Mouse (Mus musculus) induced T-regulatory cell, adult 2 months (primary cell): ENCODE measurements at regions not wholly inside any gene's neighbourhood (a gene's known extent, or its start where the extent isn't known, plus 50 kb on each side); places are given as distances from the start of the nearest gene placed in this dataset.

Experiments used
- DNase-seq: peaks from one replicate; pipeline ENCODE4 v3.0.0-alpha.2; 2012; ENCODE audit warnings: low read depth

GRCm38 (mm10) chr6:118330496-118330895 is 88.8 kb downstream of the Bms1 start:
- no peak for DNase-seq

DNA sequence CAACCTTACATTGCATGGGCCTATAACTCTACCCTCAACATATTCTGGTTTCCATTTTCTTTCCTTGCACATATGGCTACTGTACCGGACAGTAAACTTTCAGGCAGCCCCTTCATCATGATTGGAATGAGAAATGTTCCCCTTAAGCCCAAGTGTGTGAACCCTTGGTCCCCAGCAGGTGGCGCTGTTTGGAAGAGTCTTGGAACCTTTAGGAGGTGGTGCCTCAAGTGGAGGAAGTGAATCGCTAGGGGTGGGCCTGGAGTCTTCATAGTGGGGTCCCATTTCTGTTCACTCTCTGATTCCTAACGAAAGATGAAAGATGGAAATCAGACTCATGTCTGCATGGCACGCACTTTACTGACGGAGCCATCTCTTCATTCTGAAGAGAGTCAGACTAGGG is 91.8 kb downstream of the Bms1 start:
- peak; percentile 55 for DNase-seq

GRCm38 (mm10) chr6:118325681-118326080 is 93.6 kb downstream of the Bms1 start:
- DNase-seq = no peak

GRCm38 (mm10) chr6:118324559-118324958 is 94.7 kb downstream of the Bms1 start:
- no peak for DNase-seq

- no peak for DNase-seq
Observed at GRCm38 (mm10) chr6:118323052-118323451, 96.2 kb downstream of the Bms1 start.

DNA sequence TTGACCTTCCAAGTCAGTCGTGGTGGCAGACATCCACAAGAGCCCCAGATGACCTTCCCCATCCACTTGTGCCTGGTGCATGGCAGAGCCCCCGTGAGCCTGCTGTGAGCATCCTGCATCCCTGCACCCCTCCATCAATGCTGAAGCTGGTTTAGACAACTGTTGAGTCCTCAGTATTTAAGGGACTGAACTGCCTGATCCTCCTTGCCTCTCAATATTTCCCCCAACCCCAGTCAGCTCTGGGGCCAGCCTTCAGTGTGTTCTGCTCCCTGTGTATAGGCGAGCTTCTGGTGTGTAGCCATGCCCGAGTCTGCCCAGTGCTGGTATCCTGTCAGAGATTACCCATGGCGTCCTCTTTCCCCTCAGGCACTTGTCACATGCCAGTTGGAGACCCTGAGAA is 96.6 kb downstream of the Bms1 start:
- no peak for DNase-seq

- no peak for DNase-seq
Observed at GRCm38 (mm10) chr6:118322061-118322460, 97.2 kb downstream of the Bms1 start.

DNA sequence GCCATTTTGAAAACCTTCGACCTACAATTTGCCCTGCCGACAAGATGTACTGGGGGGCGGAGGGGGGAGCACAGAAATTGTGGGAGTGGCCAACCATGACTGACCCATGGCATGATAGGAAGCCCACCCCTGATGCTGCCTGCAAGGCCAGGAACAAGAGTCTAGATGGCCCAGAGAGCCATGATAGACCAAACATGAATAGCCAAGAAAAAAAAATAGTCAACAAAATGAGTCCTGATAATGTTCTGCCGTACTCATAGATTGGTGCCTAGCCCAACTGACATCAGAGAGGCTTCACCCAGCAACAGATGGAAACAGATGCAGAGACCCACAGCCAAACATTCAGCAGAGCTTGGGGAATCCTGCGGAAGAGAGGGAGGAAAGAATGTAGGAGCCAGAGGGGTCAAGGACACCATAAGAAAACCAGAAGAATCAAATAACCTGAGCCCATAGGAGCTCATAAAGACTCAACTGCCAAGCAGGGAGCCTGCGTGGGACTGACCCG is 99.2 kb downstream of the Bms1 start:
- no peak for DNase-seq

DNA sequence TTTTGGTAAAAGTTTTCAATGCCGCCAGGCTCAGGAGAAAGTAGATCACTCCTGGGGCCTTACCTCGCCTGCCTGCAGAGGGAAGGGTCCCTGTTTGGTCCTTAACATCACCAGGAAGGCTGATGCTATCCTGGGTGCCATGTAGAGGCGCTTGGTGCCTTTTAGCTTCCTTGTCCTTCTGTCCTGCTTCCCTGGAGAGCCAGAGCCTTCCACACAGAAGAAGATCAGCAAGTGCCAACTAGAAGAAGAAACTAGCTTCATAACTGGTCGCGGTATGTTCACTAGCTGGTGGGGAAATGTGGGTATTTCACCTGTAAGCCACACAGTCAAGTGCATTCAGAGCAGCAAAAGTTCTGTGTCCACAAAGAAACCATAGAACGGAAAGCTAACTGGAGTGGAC is 103.4 kb downstream of the Bms1 start:
- DNase-seq = no peak

GRCm38 (mm10) chr6:118314941-118315687 is 104.2 kb downstream of the Bms1 start:
- peak; percentile 4 for DNase-seq

GRCm38 (mm10) chr6:118311081-118311480 is 108.2 kb downstream of the Bms1 start:
- no peak for DNase-seq

DNA sequence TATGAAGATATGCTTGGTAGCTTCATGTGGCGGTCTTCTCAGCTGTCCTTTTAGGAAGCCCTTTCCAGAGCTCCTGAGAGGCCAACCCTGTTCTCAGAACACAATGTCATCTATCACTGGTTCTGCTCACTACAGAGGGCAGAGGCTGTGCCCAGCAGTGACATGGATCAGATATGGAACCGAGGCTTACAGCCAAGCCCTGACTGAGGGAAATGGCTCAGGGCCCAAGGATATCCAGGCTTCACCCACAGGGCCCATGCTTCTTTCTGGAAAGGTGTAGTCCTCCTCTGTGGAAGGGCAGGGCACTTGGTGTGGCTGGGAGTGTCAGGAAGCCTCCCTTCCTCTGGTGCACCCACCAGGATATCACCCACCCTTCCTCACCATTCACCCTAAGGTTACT is 109.4 kb downstream of the Bms1 start:
- no peak for DNase-seq

GRCm38 (mm10) chr6:118308586-118308985 is 110.7 kb downstream of the Bms1 start:
- DNase-seq = no peak

GRCm38 (mm10) chr6:118307481-118307880 is 110.0 kb upstream of the Ret start:
- no peak for DNase-seq

- no peak for DNase-seq
Observed at GRCm38 (mm10) chr6:118305209-118305608, 107.7 kb upstream of the Ret start.

- DNase-seq = no peak
Observed at GRCm38 (mm10) chr6:118302783-118303350, 105.3 kb upstream of the Ret start.

DNA sequence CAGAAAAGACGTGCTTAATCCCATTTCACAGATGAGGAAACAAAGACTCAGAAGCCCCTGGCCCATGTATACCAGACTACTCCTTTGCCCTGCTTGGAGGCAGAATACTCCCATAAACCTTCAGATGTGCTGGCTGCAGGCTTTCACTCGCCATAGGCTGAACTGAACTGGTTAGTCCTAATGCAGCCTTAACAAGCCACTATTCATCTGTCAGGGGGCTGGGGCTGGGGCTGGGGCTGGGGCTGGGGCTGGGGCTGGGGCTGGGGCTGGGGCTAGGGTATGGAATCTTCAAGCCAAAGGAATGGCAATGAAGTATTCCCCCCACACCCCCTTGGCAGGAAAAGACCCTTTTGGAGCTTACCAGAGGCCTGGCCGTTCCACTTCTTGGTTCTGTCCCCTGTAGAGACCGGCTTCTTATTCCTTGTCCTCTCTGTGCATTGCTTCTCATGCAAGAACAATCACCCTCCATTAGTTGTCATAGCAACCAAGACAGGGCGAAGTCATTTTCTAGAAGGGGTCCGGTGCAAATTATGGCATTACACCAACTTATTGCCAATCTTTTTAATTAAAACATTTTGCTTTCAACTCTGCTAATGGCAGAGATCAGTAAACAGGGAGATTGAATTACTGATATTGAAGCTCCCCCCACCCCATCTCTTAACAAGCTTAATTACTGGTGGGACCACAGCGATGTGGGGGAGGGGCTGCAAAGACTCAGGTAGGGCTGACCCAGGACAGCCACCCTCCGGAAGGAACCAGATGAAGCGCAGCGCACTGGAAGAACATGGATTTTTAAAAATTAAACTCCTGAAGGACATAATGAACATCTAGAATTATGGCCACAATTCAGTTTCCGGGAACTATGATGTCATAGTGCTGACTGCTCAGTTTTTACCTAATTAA is 104.6 kb upstream of the Ret start:
- no peak for DNase-seq

- DNase-seq = no peak
Observed at GRCm38 (mm10) chr6:118300781-118301180, 103.3 kb upstream of the Ret start.

- DNase-seq = no peak
Observed at GRCm38 (mm10) chr6:118297576-118297975, 100.1 kb upstream of the Ret start.

- DNase-seq = no peak
Observed at GRCm38 (mm10) chr6:118293986-118294385, 96.5 kb upstream of the Ret start.

- DNase-seq = no peak
Observed at GRCm38 (mm10) chr6:118292928-118293327, 95.4 kb upstream of the Ret start.

DNA sequence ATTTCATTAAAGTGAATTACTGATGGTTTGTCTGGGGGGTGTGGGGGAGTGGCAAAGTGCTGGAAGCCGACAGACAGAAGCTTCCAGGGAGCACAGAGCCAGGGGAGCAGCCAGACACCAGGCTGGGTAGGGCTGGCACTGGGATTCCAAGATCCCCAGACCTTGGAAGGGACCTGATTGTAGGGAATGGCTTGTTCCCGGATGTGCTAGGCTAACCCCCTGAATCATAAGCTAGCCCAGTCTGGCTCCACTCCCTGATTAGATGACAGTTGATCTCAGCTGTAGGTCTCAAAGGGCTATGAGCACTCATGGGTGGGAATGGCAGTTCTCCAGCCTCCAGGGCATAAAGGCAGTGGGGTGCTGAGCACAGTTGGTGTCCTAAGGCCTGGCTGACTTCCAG is 94.8 kb upstream of the Ret start:
- DNase-seq = no peak

DNA sequence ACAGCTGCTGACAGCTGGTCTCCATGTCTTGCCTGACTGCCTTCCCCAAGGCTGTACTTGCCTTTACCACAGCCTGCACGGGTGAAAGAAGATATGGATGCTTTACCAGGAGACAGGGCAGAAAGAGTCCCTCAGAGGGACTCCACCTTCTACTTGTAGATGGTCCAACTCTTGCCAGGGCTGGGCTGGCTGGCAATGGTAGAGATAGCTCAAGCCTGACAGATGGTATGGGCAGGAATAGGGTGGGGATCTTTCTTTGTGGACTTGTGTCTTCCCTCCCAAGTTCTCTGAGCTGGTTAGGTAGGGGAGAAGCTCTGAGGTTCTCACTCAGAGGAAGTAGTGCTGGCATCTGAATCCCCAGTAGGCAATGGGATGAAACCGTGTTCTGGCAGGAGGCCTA is 93.9 kb upstream of the Ret start:
- DNase-seq = no peak
